Mouse (Mus musculus) fibroblast of lung, adult 2 months (primary cell): ENCODE results near the gene Sirt3.
A peak's percentile ranks its signal among the peaks of the same experiment; 100 is the strongest.
"Not testable (repeated sequence)": the region's sequence is repeated elsewhere in the genome, so short reads cannot be mapped to it uniquely, and the experiment has no call there.

Source experiments
- DNase-seq: peaks from one replicate; pipeline ENCODE4 v3.0.0-alpha.2; 2011; ENCODE audit warnings: low read depth

Sirt3 gene

DNA sequence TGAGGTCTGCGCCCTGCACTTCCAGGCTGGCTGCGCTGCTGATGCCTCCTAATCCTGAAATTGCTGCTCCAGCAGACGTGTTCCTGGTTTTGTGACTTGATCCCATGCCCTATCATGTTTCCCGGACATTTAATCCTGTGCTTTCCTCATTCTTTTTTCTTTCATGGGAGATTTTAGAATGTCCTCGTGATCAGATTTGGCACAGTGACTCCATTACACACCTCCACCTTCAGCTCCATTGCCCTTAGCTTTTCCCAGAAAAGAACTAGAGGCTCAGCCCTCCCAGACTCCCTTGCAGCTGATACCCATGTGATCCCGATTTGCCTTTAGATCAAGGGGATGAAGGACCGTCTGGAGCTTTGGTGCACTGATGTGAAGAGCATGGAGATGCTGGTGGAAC, 15.8 kb upstream of the Sirt3 start:
- no peak for DNase-seq

DNA sequence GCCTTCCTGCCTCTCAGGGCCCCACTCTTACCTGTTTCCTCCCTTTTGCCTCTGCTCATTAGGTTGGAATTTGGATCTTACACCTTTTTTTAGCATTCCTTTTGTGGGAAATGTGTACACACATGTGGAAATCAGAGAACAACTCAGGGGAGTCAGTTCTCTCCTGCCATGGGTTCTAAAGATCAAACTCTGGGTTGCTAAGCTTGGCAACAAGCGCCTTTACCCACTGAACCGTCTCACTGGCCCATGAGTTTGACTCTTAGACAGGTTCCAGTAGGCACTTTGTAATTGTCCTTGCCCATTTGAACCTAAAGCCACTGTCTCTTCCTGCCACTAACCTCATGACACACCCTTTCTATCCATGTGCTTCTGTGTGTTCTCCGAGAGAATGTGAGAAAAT, 12.5 kb upstream of the Sirt3 start:
- DNase-seq, result no peak

DNA sequence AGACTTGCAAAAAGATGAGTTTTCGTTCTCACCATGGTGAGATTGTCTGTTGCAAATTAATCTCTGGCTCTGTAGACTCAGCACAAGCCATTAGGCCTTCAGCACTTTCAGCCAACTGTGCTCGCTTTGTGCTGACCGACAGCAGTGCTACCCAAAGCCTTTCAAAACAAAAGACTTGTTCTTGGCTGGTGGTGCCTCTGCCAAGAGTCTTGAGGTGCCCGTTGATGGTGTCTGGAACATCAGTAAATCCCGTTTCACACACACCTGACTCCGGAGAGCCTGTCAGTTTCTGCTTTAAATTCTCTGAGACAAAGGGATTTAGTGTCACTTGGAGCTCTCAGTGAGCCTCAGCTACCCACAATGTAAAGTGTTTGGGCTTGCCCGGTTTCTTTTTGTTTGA, 11.9 kb upstream of the Sirt3 start:
- DNase-seq, result no peak

DNA sequence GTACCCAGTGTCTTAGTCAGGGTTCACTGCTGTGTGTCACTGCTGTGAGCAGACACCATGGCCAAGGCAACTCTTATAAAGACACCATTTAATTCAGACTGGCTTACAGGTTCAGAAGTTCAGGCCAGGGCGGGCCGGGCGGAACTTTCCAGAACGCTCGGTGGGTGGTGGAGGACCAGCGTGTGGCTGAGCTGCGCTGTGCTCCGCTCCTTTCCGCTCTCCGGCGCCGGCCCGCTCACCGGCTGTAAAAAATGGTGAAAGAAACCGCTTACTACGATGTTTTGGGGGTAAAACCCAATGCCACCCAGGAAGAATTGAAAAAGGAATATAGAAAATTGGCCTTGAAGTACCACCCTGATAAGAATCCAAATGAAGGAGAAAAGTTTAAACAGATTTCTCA, 8.5 kb upstream of the Sirt3 start:
- not testable (repeated sequence) for DNase-seq

DNA sequence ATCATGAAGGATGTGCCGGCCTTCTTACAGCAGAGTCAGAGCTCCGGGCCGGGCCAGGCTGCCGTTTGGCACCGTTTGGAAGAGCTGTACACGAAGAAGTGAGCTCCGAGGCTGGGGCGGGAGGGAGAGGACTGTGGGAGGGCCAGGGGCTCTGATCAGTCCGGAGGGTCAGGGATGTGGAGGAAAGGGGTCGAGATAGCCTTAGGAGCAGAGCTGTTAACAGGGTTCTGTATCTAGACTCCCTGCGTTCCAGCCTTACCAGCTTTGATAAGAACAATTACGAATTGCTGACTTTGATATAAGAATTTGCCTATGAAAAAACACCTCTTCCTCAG, 327 bp upstream of the Sirt3 start:
- DNase-seq, result no peak

DNA sequence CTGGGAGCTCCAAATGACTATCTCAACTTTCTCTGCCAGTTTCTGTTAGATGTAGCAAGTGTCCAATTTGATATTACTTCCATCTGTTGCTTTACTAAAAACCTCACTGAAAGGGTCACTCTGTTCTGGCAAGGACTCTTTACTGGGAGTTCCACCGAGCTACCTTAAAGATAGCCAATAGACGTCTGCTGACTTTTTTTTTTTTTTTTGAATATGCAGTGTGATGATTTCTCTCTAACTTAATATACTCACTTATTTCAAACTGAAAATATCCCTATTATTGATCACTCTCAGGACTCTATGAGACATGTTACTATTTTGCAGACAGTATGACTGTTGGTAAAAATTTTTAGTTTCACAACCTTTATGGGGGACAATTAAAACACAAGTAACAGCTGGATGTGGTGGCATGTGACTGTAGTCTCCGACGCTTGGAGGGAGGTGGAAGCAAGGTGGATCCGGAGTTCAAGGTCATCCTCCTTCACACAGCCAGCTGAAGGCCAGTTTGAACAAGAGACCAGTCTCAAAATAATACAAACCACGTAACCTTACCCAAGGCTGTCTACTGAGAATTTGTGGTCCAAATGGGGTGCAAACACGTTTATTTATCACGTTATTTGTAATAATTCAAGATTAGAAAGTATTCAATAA, 1.1 kb downstream of the Sirt3 start:
- DNase-seq, result no peak

DNA sequence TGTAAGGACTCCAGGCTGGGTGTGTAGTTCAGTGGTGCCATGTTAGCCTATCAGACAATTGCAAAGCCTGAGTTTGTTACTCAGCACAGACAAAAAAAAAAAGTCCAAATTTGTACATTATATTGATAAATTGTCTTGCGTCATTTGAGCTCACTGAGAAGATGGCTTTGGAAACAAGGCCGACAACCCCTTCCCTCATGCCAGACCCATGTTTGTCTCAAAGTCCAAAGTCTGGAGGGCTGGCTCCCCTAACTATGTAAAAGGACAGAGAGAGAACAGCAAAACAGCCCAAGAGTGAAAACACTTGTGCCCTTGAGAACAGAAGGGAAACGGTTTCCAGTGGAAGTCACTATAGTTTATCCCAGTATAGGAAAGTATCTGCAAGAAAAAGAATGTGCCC, 1.7 kb downstream of the Sirt3 start:
- DNase-seq, result no peak

DNA sequence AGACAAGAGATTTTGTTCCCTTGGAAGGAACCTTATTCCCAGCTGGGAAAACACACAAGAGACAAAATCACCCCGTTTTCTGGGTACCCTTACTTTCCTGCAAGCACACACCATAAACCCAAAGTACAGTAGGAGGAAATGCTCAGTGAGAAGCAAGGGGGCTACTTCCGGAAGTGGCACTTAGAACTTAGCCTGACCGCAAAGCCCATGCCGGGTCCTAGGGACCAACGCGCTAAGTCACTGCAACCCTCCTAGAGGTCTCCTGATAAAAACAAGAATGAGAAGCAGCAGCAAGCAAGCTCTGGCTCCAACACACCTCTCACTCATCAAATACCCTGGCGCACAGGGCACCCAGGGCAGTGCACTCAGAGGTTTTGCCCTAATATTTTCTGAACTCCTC, 2.8 kb downstream of the Sirt3 start:
- no peak for DNase-seq

DNA sequence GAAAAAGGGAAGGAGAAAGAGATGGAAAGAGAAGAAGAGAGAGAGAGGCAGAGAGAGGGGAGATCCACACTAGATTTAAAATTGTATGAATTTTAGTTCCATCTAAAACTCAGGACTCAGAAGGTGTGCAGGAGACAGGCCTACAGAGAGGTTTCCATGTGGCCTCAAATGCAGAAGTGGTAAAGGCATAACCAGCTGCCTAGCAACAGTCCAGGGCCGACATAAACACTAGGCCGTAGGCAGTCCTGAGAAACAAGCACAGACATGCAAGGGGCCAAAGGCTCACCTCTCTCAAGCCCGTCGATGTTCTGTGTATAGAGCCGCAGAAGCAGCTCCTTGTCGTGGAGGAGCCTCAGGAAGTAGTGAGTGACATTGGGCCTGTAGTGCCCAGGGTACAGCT, 4.7 kb downstream of the Sirt3 start:
- no peak for DNase-seq

DNA sequence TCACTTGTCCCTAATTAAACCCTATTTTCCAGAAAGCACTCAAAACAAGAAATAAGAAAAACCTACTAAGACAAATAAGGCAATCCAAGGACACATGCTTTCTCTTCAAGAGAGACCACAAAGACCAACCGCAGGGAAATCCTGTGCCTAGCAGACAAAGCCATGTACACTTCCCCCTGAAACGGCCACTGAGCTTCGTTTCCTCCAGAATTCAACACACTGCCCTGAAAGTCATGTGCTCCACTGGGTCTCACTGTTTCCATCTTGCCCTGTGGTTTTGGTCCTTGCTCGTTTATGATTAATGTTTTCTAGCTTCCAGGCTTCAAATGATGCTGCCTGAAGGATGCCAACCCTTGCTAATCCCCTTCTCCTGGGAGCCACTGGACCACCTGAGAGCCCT, 7.9 kb downstream of the Sirt3 start:
- no peak for DNase-seq

DNA sequence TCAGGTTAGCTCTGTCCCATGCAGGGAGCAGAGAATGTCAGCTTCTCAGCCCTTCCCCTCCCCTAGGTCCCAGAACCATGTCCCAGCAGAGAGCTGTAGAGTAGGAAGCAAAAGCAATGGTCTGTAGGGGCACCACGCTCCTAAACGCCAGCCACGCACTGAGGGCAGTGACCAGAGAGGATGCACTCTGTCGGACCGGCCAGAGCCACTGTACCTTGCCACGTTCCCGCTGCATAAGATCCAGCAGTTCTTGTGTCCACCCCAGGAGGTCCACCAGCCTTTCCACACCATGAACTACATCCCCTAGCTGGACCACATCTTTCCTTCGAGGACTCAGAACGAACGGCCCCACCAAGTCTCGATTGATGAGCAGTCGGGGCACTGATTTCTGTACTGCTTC, 17.3 kb downstream of the Sirt3 start:
- DNase-seq, result no peak

DNA sequence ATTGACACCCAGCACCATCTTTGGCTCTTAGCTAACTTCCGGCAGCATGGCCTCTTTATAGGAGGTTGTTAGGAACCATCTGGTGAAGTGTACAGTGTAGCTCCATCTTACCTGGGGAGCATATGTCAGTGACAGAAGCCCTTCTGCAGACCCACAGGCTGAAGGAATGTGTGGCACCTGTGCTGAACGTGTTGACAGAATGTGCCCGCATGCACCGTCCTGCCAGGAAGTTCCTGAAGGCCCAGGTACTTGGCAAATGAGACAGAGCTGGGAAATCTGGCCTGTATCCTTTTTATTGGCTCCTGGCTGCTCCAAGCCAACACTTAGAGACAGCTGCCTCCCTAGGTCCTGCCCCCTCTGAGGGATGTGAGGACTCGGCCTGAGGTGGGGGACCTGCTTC, 21.4 kb downstream of the Sirt3 start:
- DNase-seq, result no peak

DNA sequence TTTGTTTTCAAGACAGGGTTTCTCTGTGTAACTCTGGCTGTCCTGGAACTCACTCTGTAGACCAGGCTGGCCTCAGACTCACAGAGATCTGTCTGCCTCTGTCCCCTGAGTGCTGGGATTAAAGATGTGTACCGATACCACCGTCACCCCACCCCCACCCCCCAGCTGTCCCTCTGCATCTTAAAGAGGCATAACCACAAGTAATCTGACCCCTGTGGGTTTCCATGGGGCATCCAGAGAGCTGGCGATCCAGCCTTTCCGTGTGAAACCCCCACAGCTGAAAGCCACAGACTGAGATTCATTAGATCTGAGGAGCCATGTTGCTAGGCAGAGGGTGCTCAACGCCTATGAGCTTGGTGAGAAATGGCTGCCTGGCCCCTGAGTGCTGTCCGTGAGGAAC, 22.1 kb downstream of the Sirt3 start:
- no peak for DNase-seq

DNA sequence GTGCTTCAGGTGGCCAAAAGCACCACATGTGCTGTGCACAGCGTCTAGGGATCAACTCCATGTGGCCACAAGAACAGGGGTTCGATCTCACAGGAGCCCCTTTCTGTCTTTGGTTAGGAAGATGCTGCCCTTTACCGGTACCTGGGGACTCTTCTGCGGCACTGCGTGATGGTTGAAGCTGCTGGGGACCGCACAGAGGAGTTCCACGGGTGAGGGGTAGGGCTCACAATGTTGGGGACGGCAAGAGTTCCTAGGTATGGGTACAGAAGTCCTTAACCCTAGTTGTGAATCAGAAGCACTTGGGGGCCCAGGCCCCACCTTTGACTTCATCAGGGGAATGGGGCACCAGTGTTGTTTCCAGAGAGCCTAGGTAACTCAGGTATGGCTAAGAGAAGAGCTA, 23.4 kb downstream of the Sirt3 start:
- no peak for DNase-seq

DNA sequence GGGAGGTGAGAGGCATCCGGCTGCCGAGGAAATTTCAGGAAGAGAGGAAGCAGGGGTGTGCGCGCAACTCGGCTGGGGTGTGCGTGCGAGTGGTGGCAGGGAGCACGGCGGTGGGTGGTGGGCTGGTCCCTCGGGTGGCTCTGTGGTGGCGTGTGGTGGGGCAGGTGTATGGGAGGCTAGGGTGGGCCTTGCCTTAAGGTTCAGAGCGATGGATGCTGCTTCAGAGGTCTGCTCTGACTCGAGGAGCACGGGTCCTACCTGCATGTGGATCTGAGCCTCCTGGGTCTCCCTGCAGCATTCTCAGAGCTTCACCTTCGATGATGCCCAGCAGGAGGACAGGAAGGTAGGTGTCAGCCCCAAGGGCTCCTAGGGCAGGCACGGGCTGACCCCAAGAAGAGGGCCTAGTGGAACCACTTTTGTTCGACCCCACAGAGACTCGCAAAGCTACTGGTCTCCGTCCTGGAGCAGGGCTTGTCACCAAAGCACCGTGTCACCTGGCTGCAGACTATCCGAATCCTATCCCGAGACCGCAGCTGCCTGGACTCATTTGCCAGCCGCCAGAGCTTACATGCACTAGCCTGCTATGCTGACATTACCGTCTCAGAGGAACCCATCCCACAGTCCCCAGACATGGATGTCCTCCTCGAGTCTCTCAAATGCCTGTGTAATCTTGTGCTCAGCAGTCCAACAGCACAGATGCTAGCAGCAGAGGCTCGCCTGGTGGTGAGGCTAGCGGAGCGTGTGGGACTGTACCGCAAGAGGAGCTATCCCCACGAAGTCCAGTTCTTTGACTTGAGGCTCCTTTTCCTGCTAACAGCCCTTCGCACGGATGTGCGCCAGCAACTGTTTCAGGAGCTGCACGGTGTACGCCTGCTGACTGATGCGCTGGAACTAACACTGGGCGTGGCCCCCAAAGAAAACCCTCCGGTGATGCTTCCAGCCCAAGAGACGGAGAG, 24.3 kb downstream of the Sirt3 start, which contains the start of gene Bet1l:
TSS of gene Bet1l (minus strand) at position 28 of the 956 bp plus-strand sequence.
- no peak for DNase-seq

DNA sequence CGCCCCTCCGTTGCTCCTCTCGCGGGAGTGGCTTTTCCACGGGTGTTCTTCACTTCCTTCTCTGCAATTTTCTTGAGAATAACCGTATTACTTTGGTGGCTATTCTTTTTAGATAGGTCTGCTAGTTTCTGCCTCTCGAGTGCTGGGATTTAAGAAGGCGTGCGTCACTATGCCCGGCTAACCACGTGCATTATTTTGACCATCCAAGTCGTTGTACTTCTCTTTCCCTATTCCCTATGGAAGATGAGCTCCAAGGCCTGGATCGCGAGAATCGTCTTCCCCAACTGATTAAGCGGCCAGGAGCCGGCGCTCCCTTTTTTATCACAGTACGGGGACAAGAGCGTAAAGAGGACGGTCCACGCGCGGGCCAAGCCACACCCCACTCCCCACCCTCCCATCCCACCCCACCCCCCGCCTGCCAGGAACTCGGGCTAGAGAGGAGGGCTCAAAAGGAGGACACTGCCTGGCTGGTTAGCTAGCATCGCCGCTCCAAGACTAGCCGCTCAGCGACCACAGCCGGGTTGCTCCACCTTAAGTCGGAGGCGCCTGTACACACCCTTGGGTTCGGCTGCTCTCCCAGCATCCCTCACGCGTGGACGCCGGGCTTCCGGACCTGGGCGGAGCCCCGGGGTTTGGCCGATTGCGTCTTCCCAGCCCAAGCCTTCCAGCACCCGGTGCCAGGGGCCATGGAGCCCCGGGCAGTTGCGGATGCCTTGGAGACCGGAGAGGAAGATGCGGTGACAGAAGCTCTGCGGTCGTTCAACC, 25.1 kb downstream of the Sirt3 start, which contains the start of gene Ric8a:
TSS of gene Ric8a (plus strand) at position 173 of the 765 bp plus-strand sequence.
- peak; percentile 54 for DNase-seq

DNA sequence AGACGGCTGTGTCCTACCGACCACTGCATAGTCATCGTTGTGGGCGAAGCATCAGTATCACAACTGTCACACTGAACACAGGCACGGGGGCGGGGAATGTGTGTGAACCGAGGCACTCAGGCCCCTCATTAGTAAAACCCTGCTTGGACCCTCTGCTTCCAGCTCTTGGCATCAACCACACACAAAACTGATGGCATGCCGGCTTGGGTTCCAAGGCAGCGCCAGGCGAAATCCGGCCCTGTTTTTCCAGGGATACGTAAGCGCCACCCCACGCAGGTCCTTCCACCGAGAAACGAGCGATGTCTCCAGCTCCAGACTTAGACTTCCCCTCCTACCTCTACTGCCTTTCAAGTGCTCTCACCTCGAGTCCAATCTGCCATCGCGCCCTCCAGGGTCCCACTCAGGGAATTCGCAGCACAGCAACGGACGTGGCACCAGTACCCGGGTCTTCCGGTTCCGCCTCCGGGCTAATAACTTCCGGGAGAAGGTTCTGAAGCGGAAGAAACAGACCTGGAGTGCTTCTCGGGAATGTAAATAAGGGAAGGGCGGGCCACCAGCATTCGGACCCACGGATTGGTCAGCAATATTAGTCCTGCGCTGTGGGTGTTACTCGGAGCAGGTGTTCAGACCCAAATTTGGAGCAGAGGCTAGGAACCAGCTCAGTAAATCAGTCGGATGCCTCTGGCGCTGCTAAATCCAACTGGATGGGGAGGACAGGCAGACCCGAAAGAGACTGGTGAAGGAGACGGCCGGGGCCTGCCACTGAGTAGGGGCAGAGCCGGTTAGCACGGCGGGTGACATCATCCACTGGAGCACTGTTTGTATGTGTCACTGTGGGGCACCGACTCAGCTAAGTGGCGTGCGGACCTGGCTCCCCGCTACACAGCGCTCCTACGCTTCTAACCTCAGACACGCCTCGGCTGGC, 26.0 kb downstream of the Sirt3 start, which contains the start of gene Gm45785:
TSS of gene Gm45785 (minus strand) at position 472 of the 925 bp plus-strand sequence.
- DNase-seq, result peak; percentile 87

DNA sequence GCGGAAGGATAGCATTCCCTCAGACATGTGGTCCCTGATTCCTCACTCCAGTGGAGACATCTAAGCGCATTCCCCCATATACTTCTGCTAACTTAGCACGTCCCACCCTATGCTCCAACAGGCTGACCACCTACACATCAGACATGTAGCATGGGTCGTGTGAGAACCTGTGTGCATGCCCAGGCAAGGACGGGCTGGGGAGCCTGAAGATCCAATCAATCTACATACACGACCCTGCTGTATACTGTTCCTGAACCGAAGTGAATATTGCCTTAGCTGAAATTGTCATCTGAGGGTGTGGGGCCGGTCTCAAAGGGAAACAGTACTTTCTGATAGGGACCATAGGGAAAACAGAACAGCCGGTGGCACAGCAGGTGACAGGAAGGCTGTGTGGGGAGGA, 26.9 kb downstream of the Sirt3 start:
- no peak for DNase-seq

DNA sequence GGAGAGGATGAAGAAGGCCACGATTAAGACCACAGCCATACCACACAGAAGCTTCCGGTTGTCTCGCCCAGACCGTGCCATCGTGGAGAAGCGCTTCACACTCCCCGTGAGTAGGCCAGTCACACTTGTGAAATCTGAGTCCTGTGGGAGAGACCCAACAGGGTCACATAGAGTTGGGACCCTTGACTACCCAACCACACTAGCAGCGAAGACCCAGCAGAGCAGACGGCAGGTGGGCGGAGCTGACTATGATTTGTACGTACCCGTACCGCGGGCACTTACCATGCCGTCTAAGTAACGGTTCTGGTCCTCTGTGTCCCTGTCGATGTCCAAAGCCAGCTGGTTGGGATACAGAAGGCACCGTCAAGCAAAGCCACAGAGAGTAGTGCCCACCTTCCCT, 27.6 kb downstream of the Sirt3 start:
- DNase-seq, result no peak

DNA sequence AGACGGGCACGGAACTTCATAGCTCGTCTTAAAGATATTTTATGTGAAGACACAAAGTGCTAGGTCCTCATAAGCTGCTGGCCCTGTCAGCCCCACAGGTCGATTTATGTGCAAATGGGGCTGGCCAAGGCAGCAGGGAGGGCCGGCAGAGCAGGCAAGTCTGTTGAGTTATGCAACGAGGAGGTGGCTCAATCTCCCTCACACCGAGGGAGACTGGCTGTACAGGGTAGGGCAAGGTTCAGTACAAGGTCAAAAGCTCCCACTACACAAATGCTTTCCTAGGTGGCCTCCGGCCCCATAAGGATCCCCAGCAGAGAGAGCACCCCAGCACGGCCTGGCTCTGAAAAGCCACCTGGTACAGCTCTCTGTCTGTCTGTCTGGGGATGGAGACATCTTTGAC, 28.7 kb downstream of the Sirt3 start:
- DNase-seq, result no peak

DNA sequence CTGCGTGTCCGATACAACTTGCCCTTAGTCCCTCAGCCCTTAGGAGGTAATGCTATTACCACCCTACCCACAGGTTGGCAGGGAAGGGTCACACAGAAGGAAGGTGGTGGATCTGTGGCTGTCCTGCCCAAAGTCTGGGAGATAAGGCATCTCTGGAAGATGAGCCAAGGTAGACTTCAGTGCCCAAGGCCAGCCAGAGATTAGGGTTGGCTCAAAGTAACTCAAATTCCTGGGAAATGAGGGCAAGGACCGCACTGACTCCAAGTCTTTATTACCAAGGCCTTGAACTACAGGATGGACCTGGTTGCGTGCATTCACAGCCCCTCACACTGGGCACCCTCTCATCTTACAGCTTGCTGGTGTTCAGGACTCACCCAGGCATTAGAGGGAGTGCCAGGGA, 30.2 kb downstream of the Sirt3 start:
- DNase-seq, result no peak

DNA sequence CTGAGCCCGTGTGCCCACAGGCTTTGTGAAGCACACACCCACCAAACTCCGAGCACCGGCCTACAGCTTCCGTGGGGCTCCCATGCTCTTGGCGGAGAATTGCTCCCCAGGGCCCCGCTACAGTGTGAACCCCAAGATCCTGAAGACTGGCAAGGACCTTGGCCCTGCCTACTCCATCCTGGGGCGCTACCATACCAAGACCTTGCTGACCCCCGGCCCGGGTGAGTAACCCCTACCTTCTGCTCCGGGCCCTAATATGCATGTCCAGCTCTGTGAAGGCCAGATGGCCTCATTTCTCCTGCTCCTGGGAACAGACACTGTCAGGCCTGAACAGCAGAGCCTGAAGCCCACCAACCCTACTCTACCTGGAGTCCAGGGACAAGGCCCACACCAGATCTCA, 33.5 kb downstream of the Sirt3 start:
- no peak for DNase-seq
